Mouse (Mus musculus) Patski (cell line): ENCODE measurements at regions not wholly inside any gene's neighbourhood (a gene's known extent, or its start where the extent isn't known, plus 50 kb on each side); places are given as distances from the start of the nearest gene placed in this dataset.

Experiments used
- ATAC-seq: fragments of 100-300 bp; one replicate; pipeline ENCODE4 v1.8.0; 2021
- CTCF ChIA-PET: fragments of 350-600 bp; sonication (Branson Sonifier 250); formaldehyde crosslinking; loops from one replicate; lab custom pipeline; 2022; ENCODE audit warnings: inconsistent platforms; lab: Charles Lee
- POLR2A ChIA-PET: fragments of 350-600 bp; sonication (Branson Sonifier 250); formaldehyde crosslinking; loops from one replicate; lab custom pipeline; 2022; ENCODE audit warnings: antibody characterized with exemption, inconsistent platforms; lab: Charles Lee
- DNase-seq: peaks from one replicate; pipeline ENCODE4 v3.0.0-alpha.2; 2011; ENCODE audit warnings: low read depth, low spot score
- H3K27me3 ChIP-seq: fragments of 371-371 bp; one replicate; pipeline ENCODE4 v1.5.1; 2021
- CTCF ChIP-seq: fragments of 100-300 bp; IDR thresholded peaks from one replicate; pipeline ENCODE4 v1.5.1; 2021
- in situ Hi-C: fragments of 300-500 bp; cut with MboI; formaldehyde crosslinking; loops from 3 replicates; pipeline ENCODE4 v1.11.1; 2018; ENCODE audit warnings: low pct_unique_long_range_greater_than_20kb, mixed read lengths

DNA sequence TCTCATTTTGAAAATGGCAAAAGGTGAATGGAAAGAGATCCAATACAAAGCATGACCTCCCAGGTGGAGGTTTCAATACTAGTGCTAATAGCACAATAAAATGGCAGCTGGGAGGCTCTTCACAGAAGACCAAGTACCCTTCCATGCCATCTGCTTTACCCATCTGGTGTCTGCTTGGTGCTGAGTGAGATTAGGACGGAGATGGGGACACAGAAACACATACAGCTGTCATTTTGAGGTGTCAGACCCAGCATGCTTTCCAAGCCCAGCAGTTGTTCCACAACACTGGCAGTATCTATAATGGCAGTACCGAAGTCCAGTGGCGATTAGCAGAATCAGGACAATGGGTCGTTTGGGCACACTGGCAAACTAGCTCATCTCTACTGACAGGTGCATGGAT lies 118.9 kb upstream of the 1700064H15Rik start:
- TF ChIP-seq CTCF = no peak
- peaks cover 20% of the 10 kb centered on the region for H3K27me3 ChIP-seq
- no peak for DNase-seq
- ChIA-PET CTCF (interaction anchor here (1.3 to 1.5 kb wide), 3 partner anchors 9 to 16 kb away, joined by 3 to 4 read pairs (median 3); no protein-coding TSS in a partner anchor), POLR2A (no interaction called here)
- no peak for ATAC-seq
- in situ Hi-C loops = no loop called here

DNA sequence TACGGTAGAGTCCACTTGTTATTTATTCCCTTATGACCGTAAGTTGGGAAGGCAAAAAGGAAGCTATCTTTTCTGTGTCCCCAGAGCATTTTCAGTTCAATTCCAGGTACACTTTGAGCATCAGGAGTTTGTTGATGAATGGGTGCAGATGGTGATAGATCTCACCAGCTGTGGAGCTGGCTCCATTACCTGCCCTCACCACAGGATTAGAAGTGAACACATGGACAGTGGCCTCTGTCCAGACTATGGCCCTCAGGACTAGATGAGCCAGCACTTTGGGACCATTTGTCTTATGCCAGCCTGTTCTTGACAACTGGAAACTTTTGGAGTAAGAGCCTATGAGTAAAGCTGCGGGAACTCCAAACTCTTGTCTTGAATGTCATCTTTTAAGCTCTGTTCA lies 123.5 kb upstream of the 1700064H15Rik start:
- POLR2A ChIA-PET = no interaction called here
- DNase-seq = no peak
- in situ Hi-C loops = no loop called here
- CTCF ChIA-PET = no interaction called here
- TF ChIP-seq CTCF = no peak
- no peak for ATAC-seq
- H3K27me3 ChIP-seq = peaks cover 29% of the 10 kb centered on the region

DNA sequence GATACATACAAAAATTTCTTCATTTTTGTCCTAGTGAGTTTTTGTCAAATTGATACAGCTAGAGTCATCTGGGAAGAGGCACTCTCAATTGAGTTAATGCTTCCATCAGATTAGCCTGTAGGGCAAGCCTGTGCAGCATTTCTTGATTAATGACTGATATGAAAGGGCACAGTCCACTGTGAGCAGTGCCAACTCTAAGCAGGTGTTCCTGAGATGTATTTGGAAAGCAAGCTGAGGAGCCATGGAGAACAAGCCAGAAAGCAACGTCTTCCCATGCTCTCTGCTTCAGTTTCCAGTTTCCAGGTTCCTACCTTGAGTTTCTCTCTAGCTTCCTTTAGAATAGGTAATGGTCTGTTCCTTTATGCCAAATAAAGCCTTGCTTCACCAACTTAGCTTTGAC lies 125.5 kb upstream of the 1700064H15Rik start:
- peaks cover 34% of the 10 kb centered on the region for H3K27me3 ChIP-seq
- ATAC-seq (no peak), DNase-seq (no peak)
- no peak for TF ChIP-seq CTCF
- POLR2A ChIA-PET = no interaction called here
- in situ Hi-C loops = no loop called here
- CTCF ChIA-PET = interaction anchor here (1.5 kb wide), 1 partner anchor 43 kb away, joined by 3 read pairs; no protein-coding TSS in a partner anchor

DNA sequence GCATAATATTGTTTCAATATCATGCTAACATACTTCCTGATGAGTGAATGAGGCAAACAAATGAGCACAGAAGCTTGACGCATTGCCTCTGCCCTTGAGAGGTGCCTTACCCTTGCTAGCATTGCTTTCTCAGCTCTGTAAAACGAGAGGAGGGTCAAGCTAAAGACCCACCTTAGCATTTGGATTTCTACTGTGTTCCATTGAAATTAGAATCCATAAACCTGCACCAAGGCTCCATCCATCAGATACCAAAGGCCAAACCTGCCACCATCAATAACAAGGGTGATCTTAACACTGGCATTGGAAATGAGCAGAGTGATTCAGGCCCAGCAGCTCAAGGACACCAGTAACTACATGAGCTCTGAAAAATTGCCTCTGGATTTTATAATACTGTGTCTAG lies 126.2 kb upstream of the 1700064H15Rik start:
- in situ Hi-C loops = no loop called here
- no peak for ATAC-seq
- ChIA-PET CTCF (no interaction called here), POLR2A (no interaction called here)
- DNase-seq = no peak
- H3K27me3 ChIP-seq = peaks cover 34% of the 10 kb centered on the region
- TF ChIP-seq CTCF = no peak

DNA sequence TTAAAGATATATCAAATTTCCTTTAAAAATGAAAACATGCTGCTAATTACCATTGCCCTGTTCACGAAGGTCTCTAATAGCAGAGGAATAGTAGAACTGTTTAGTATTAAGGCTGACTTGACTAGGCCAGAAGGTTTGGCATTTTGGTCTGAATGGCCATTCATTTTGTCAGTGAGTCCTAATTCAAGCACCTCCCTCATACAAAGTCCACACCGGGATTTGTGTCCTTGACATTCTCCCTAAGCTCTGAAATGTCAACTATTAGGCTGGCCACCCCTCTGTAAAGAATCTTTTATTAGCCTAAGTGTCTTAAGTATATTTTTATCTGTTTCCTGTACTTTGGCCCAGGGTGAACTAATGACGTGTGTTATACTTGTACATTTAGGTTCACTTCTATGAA lies 126.7 kb upstream of the 1700064H15Rik start:
- DNase-seq (no peak), ATAC-seq (no peak)
- in situ Hi-C loops = no loop called here
- peaks cover 31% of the 10 kb centered on the region for H3K27me3 ChIP-seq
- POLR2A ChIA-PET = no interaction called here
- CTCF ChIA-PET = no interaction called here
- TF ChIP-seq CTCF = no peak

DNA sequence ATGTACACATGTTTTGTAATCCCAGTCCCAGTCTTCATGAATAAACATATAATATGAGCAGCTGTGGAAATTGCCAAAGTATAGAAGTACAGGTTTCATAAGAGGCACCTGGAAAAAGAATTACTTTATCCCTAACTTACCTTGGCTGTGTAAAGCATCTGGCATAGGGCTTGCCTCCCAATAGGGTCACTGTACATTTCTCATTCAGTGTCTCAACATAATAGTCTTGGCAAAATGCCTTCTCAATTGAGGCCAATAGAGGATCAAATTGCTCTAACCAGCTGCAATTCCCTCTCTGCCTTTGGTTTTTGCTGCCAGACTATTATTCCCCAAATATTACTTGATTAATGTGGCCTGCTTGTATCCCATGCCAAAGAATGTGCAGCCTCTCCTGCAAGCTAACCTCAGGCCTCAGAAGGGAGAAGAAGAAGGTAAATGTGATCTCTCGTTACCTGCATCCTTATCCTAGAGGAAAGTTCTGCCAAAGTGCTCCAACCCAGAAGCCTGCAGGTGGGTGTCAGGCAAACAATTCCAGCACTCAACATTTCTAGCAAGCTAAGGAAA lies 158.2 kb upstream of the Cp start:
- DNase-seq (no peak), ATAC-seq (no peak)
- ChIA-PET CTCF (interaction anchor here (1.7 kb wide), 1 partner anchor 10 kb away, joined by 3 read pairs; no protein-coding TSS in a partner anchor), POLR2A (no interaction called here)
- TF ChIP-seq CTCF = no peak
- peaks cover 44% of the 10 kb centered on the region for H3K27me3 ChIP-seq
- in situ Hi-C loops = no loop called here

DNA sequence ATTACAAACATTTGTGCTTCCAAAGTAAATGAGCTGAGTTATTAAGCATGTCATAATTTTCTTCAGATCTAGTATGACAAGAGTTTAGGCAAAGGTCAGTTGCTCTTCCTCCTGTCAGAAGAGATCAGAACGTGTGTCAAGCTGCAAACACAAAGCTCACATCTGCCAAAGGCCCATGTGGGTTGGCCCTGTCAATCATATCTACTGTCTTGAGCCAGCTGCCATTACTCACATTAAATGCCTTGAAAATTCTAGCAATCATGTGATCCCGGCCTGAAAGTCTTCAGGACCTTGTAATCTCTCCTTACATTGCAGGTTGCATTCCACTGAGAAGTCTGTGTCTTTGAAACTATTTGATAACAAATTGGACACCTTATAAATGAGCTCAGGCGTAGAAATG lies 146.8 kb upstream of the Cp start:
- CTCF ChIA-PET = interaction anchor here (1.5 to 2.7 kb wide), 2 partner anchors 8 to 16 kb away, joined by 3 to 7 read pairs; no protein-coding TSS in a partner anchor
- peaks cover 46% of the 10 kb centered on the region for H3K27me3 ChIP-seq
- no peak for ATAC-seq
- POLR2A ChIA-PET = no interaction called here
- in situ Hi-C loops = no loop called here
- no peak for TF ChIP-seq CTCF
- DNase-seq = no peak

DNA sequence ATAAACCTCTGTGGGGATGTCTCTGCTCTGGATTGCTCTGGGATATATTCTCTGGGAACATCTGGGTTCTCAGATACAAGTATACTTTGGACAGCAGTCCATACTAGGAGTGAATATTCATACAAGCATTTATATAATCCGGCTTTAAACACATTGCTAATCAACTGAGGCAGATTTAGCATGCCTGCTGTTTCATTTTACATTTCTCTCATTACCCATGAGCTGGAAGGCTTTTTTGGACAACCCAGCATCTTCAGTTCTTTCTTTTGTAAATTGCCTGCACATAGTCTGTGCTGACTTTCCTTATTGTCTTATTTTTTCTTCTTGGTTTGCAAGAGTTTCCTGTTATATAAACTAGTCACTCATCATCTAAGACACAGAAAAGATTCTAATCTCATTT lies 131.9 kb upstream of the Cp start:
- DNase-seq = no peak
- ATAC-seq = no peak
- CTCF ChIA-PET = no interaction called here
- POLR2A ChIA-PET = no interaction called here
- in situ Hi-C loops = no loop called here
- peaks cover 38% of the 10 kb centered on the region for H3K27me3 ChIP-seq
- no peak for TF ChIP-seq CTCF

DNA sequence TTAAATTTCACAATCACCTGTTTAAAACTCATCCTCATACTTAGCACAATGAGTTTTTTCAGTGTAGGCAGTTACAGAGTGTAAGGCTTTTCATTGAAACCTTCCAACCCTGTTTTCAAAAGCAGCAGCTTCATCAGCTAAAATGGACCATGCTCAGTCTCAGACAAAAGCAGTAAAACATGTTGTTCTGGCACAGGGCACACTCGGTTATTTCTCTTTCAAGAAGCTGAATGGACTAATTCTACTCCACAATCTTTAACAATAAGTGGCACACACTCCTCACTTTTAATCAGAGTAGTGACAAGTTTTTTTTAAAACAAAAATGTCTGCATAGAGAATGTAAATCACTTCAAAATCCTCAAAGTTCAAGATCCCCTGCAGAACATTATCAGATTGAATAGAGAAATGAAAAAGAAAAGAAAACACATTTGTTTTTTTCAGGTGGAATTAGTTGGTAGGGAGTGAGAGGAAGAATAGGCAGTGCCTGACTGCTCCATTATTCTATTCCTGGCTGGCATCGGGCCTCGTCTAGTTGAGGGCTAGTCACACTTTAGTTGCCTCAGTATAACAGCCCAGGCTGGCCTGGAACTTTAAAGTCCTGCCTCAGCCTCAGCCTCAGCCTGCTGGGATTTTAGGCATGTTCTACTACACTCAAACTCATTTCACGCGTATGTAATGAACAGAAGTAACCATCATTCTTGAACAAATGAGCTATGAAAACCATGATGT lies 128.2 kb upstream of the Cp start:
- peaks cover 52% of the 10 kb centered on the region for H3K27me3 ChIP-seq
- ATAC-seq (no peak), DNase-seq (no peak)
- in situ Hi-C loops = no loop called here
- ChIA-PET POLR2A (interaction anchor here (0.7 kb wide), 1 partner anchor 21 kb away, joined by 3 read pairs; no protein-coding TSS in a partner anchor), CTCF (no interaction called here)
- TF ChIP-seq CTCF = no peak

DNA sequence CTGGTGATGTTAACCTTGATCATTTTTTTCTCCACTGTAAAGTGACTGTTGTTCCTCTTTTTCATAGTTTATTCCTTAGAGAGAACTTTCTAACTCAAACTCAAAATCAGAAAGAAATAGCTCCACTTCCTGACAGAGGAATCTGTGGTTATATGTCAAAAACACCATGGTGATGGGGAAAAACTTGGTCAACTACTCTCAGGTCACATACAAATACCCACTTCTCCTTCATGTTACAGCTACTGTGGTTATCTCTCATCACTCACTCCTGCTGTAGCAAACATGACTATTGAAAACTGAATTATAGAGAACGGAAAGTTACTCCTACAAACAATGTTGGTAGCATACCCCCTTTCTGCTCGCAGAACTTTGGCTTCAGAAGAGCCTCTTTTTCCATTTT lies 127.1 kb upstream of the Cp start:
- TF ChIP-seq CTCF = no peak
- in situ Hi-C loops = no loop called here
- DNase-seq = no peak
- ATAC-seq = no peak
- ChIA-PET POLR2A (no interaction called here), CTCF (no interaction called here)
- H3K27me3 ChIP-seq = peaks cover 49% of the 10 kb centered on the region

DNA sequence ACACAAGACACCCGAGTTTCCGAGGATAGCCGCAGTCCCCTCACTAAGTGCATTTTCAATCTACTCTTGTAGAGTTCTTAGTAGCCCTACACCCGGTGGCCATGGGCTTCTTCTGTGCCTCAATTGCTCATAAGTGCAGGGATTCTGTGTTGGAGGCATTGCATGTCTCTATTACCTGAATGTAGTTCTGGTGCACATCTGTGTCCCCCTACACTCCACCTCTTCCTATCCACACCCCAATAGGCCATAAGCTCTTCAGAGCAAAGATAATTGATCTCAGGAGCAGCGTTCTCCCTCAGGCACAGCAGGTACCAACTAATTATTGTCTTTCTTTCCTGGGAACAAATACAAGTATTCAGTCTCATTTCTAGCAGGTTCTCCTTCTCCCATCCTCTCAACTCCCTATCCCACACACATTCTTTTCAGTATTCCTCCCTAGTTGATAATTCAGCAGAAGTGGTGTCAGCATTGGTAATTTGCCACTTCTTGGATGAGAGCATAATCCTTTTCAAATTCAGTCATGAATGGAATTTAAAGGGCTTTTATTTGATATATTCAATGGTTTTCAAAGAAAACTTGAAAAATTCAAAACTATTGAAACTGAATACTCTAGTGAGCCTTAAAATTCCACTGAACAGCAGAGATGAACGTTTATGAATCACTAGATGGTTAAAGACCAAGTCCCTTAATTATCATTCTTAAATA lies 108.7 kb upstream of the Cp start:
- in situ Hi-C loops = no loop called here
- CTCF ChIA-PET = no interaction called here
- ATAC-seq (no peak), DNase-seq (no peak)
- POLR2A ChIA-PET = no interaction called here
- peaks cover 30% of the 10 kb centered on the region for H3K27me3 ChIP-seq
- TF ChIP-seq CTCF = no peak
